Mouse (Mus musculus): ENCODE measurements at regions not wholly inside any gene's neighbourhood (a gene's known extent, or its start where the extent isn't known, plus 50 kb on each side); places are given as distances from the start of the nearest gene placed in this dataset.
A peak's percentile ranks its signal among the peaks of the same experiment; 100 is the strongest.

GRCm38 (mm10) chr1:143912586-143912985 is 91.4 kb downstream of the Rgs2 start:
- Histone ChIP-seq H3K36me3 (no peaks in the 10 kb centered on the region), H3K27me3 (replicated peaks) (no peaks in the 10 kb centered on the region), H3K4me3 (replicated peaks) (no peak overlapping the region), H3K4me1 (no peaks in the 10 kb centered on the region), H3K4me2 (no peak overlapping the region), H3K9me3 (replicated peaks) (no peaks in the 10 kb centered on the region), H3K9ac (replicated peaks) (no peak overlapping the region), H3K27ac (replicated peaks) (no peak overlapping the region)
- WGBS: 83% methylated on average over 3 of the region's 3 CpGs
- ATAC-seq (ENCODE audit: low FRiP score): no peak

GRCm38 (mm10) chr1:143911230-143911629 is 92.7 kb downstream of the Rgs2 start:
- H3K9me3 ChIP-seq (replicated peaks): no peaks in the 10 kb centered on the region
- H3K36me3 ChIP-seq: no peaks in the 10 kb centered on the region
- no peak overlapping the region for H3K4me3 ChIP-seq (replicated peaks)
- no peak overlapping the region for H3K27ac ChIP-seq (replicated peaks)
- WGBS: 52% methylated on average over 3 of the region's 3 CpGs
- H3K4me2 ChIP-seq: no peak overlapping the region
- no peak for ATAC-seq (ENCODE audit: low FRiP score)
- no peaks in the 10 kb centered on the region for H3K4me1 ChIP-seq
- no peak overlapping the region for H3K9ac ChIP-seq (replicated peaks)
- H3K27me3 ChIP-seq (replicated peaks): no peaks in the 10 kb centered on the region

- no peak for ATAC-seq (ENCODE audit: low FRiP score)
- no peak overlapping the region for H3K9ac ChIP-seq (replicated peaks)
- H3K4me2 ChIP-seq: no peak overlapping the region
- no peaks in the 10 kb centered on the region for H3K36me3 ChIP-seq
- no peaks in the 10 kb centered on the region for H3K9me3 ChIP-seq (replicated peaks)
- H3K4me3 ChIP-seq (replicated peaks): no peak overlapping the region
- no peaks in the 10 kb centered on the region for H3K4me1 ChIP-seq
- no peaks in the 10 kb centered on the region for H3K27me3 ChIP-seq (replicated peaks)
- no peak overlapping the region for H3K27ac ChIP-seq (replicated peaks)
These were observed 93.4 kb downstream of the Rgs2 start for GRCm38 (mm10) chr1:143910530-143910929.

GRCm38 (mm10) chr1:143907312-143907711 is 96.6 kb downstream of the Rgs2 start:
- Histone ChIP-seq H3K36me3 (no peaks in the 10 kb centered on the region), H3K4me1 (no peaks in the 10 kb centered on the region), H3K4me2 (no peak overlapping the region), H3K4me3 (replicated peaks) (no peak overlapping the region), H3K9ac (replicated peaks) (no peak overlapping the region), H3K27me3 (replicated peaks) (no peaks in the 10 kb centered on the region), H3K9me3 (replicated peaks) (no peaks in the 10 kb centered on the region), H3K27ac (replicated peaks) (no peak overlapping the region)
- ATAC-seq (ENCODE audit: low FRiP score): no peak
- 82% methylated on average over 6 of the region's 6 CpGs for WGBS

- no peak overlapping the region for H3K4me2 ChIP-seq
- no peak for ATAC-seq (ENCODE audit: low FRiP score)
These were observed 97.1 kb downstream of the Rgs2 start for GRCm38 (mm10) chr1:143906881-143907280.

GRCm38 (mm10) chr1:143903985-143904384 is 100.0 kb downstream of the Rgs2 start:
- H3K4me2 ChIP-seq: no peak overlapping the region
- WGBS: 64% methylated on average over 3 of the region's 3 CpGs
- no peaks in the 10 kb centered on the region for H3K27me3 ChIP-seq (replicated peaks)
- H3K36me3 ChIP-seq: no peaks in the 10 kb centered on the region
- ATAC-seq (ENCODE audit: low FRiP score): 0 out of 2 replicates have a peak, but pooled peaks have one; percentile 35
- no peaks in the 10 kb centered on the region for H3K9me3 ChIP-seq (replicated peaks)
- no peak overlapping the region for H3K27ac ChIP-seq (replicated peaks)
- no peaks in the 10 kb centered on the region for H3K4me1 ChIP-seq
- H3K9ac ChIP-seq (replicated peaks): no peak overlapping the region
- no peak overlapping the region for H3K4me3 ChIP-seq (replicated peaks)

More at GRCm38 (mm10) chr1:143906881-143907280, 97.1 kb downstream of the Rgs2 start:
- H3K27ac ChIP-seq (replicated peaks): no peak overlapping the region
- H3K27me3 ChIP-seq (replicated peaks): no peaks in the 10 kb centered on the region
- no peak overlapping the region for H3K4me3 ChIP-seq (replicated peaks)
- no peaks in the 10 kb centered on the region for H3K9me3 ChIP-seq (replicated peaks)
- H3K4me1 ChIP-seq: no peaks in the 10 kb centered on the region
- no peak overlapping the region for H3K9ac ChIP-seq (replicated peaks)
- H3K36me3 ChIP-seq: no peaks in the 10 kb centered on the region

- H3K4me1 ChIP-seq: no peaks in the 10 kb centered on the region
- no peak for ATAC-seq (ENCODE audit: low FRiP score)
- no peak overlapping the region for H3K27ac ChIP-seq (replicated peaks)
- H3K27me3 ChIP-seq (replicated peaks): no peaks in the 10 kb centered on the region
- no peak overlapping the region for H3K4me3 ChIP-seq (replicated peaks)
- WGBS: 92% methylated on average over 5 of the region's 5 CpGs
- H3K4me2 ChIP-seq: no peak overlapping the region
- no peaks in the 10 kb centered on the region for H3K9me3 ChIP-seq (replicated peaks)
- H3K36me3 ChIP-seq: no peaks in the 10 kb centered on the region
- H3K9ac ChIP-seq (replicated peaks): no peak overlapping the region
These were observed 100.7 kb downstream of the Rgs2 start for GRCm38 (mm10) chr1:143903234-143903633.

- no peak for ATAC-seq (ENCODE audit: low FRiP score)
- H3K4me1 ChIP-seq: no peaks in the 10 kb centered on the region
- H3K27me3 ChIP-seq (replicated peaks): no peaks in the 10 kb centered on the region
- no peak overlapping the region for H3K27ac ChIP-seq (replicated peaks)
- H3K36me3 ChIP-seq: no peaks in the 10 kb centered on the region
- H3K4me3 ChIP-seq (replicated peaks): no peak overlapping the region
- no peak overlapping the region for H3K9ac ChIP-seq (replicated peaks)
- H3K4me2 ChIP-seq: no peak overlapping the region
- 89% methylated on average over 6 of the region's 6 CpGs for WGBS
- no peaks in the 10 kb centered on the region for H3K9me3 ChIP-seq (replicated peaks)
These were observed 102.6 kb downstream of the Rgs2 start for GRCm38 (mm10) chr1:143901127-143901920.

- no peak overlapping the region for H3K27ac ChIP-seq (replicated peaks)
- H3K4me1 ChIP-seq: no peaks in the 10 kb centered on the region
- no peaks in the 10 kb centered on the region for H3K9me3 ChIP-seq (replicated peaks)
- no peak overlapping the region for H3K4me3 ChIP-seq (replicated peaks)
- WGBS: 82% methylated on average over 2 of the region's 2 CpGs
- no peaks in the 10 kb centered on the region for H3K36me3 ChIP-seq
- no peaks in the 10 kb centered on the region for H3K27me3 ChIP-seq (replicated peaks)
- H3K9ac ChIP-seq (replicated peaks): no peak overlapping the region
- H3K4me2 ChIP-seq: no peak overlapping the region
- no peak for ATAC-seq (ENCODE audit: low FRiP score)
These were observed 111.4 kb downstream of the Uchl5 start for GRCm38 (mm10) chr1:143888510-143888909.

GRCm38 (mm10) chr1:143888065-143888464 is 111.0 kb downstream of the Uchl5 start:
- H3K9ac ChIP-seq (replicated peaks): no peak overlapping the region
- no peaks in the 10 kb centered on the region for H3K4me1 ChIP-seq
- no peaks in the 10 kb centered on the region for H3K36me3 ChIP-seq
- H3K9me3 ChIP-seq (replicated peaks): no peaks in the 10 kb centered on the region
- no peaks in the 10 kb centered on the region for H3K27me3 ChIP-seq (replicated peaks)
- ATAC-seq (ENCODE audit: low FRiP score): no peak
- H3K4me3 ChIP-seq (replicated peaks): no peak overlapping the region
- WGBS: 86% methylated on average over 5 of the region's 5 CpGs
- no peak overlapping the region for H3K27ac ChIP-seq (replicated peaks)
- no peak overlapping the region for H3K4me2 ChIP-seq

GRCm38 (mm10) chr1:143886014-143886413 is 108.9 kb downstream of the Uchl5 start:
- Histone ChIP-seq H3K9ac (replicated peaks) (no peak overlapping the region), H3K9me3 (replicated peaks) (no peaks in the 10 kb centered on the region), H3K4me1 (no peaks in the 10 kb centered on the region), H3K4me2 (no peak overlapping the region), H3K36me3 (no peaks in the 10 kb centered on the region), H3K27me3 (replicated peaks) (no peaks in the 10 kb centered on the region), H3K27ac (replicated peaks) (no peak overlapping the region), H3K4me3 (replicated peaks) (no peak overlapping the region)
- ATAC-seq (ENCODE audit: low FRiP score): no peak
- WGBS: 73% methylated on average over 1 of the region's 1 CpGs

- no peaks in the 10 kb centered on the region for H3K9me3 ChIP-seq (replicated peaks)
- H3K27me3 ChIP-seq (replicated peaks): no peaks in the 10 kb centered on the region
- no peak overlapping the region for H3K4me2 ChIP-seq
- ATAC-seq (ENCODE audit: low FRiP score): no peak
- H3K36me3 ChIP-seq: no peaks in the 10 kb centered on the region
- no peak overlapping the region for H3K9ac ChIP-seq (replicated peaks)
- WGBS: 72% methylated on average over 6 of the region's 6 CpGs
- H3K27ac ChIP-seq (replicated peaks): no peak overlapping the region
- no peaks in the 10 kb centered on the region for H3K4me1 ChIP-seq
- no peak overlapping the region for H3K4me3 ChIP-seq (replicated peaks)
These were observed 104.1 kb downstream of the Uchl5 start for GRCm38 (mm10) chr1:143881192-143881591.
